Mouse (Mus musculus): ENCODE measurements at regions not wholly inside any gene's neighbourhood (a gene's known extent, or its start where the extent isn't known, plus 50 kb on each side); places are given as distances from the start of the nearest gene placed in this dataset.
A peak's percentile ranks its signal among the peaks of the same experiment; 100 is the strongest.

GRCm38 (mm10) chr14:76747814-76748213 is 191.1 kb upstream of the Serp2 start:
- H3K27me3 ChIP-seq (ENCODE audit: insufficient read depth, low read length), result no peaks in the 10 kb centered on the region
- ATAC-seq, result no peak
- no peaks in the 10 kb centered on the region for H3K36me3 ChIP-seq (ENCODE audit: insufficient read depth)
- TF ChIP-seq CTCF (IDR thresholded peaks at IDR 0.05; ENCODE audit: low read depth), result no peak
- no peak for DNase-seq
- no peaks in the 10 kb centered on the region for H3K9me3 ChIP-seq (ENCODE audit: low read length)
- 95% methylated on average over 5 of the region's 5 CpGs for WGBS
- H3K9ac ChIP-seq, result no peak overlapping the region
- H3K27ac ChIP-seq (ENCODE audit: low read depth, low read length), result no peak overlapping the region
- no peaks in the 10 kb centered on the region for H3K4me1 ChIP-seq (ENCODE audit: insufficient read depth)
- no peak overlapping the region for H3K4me2 ChIP-seq (ENCODE audit: low read depth)
- H3K4me3 ChIP-seq (ENCODE audit: low read depth, low read length), result no peak overlapping the region

GRCm38 (mm10) chr14:76746282-76746681 is 189.6 kb upstream of the Serp2 start:
- no peak for TF ChIP-seq CTCF (IDR thresholded peaks at IDR 0.05; ENCODE audit: low read depth)

GRCm38 (mm10) chr14:76744674-76745433 is 188.2 kb upstream of the Serp2 start:
- Histone ChIP-seq H3K27me3 (ENCODE audit: insufficient read depth, low read length) (no peaks in the 10 kb centered on the region), H3K4me1 (ENCODE audit: insufficient read depth) (no peaks in the 10 kb centered on the region), H3K36me3 (ENCODE audit: insufficient read depth) (no peaks in the 10 kb centered on the region), H3K4me3 (ENCODE audit: low read depth, low read length) (no peak overlapping the region), H3K4me2 (ENCODE audit: low read depth) (no peak overlapping the region), H3K27ac (ENCODE audit: low read depth, low read length) (no peak overlapping the region), H3K9me3 (ENCODE audit: low read length) (no peaks in the 10 kb centered on the region), H3K9ac (no peak overlapping the region)
- WGBS, result 59% methylated on average over 23 of the region's 23 CpGs
- DNase-seq, result peak; percentile 41
- ATAC-seq, result 0 out of 2 replicates have a peak, but pooled peaks have one; percentile 6
- TF ChIP-seq CTCF (IDR thresholded peaks at IDR 0.05; ENCODE audit: low read depth), result no peak

More at GRCm38 (mm10) chr14:76746282-76746681, 189.6 kb upstream of the Serp2 start:
- Histone ChIP-seq H3K4me2 (ENCODE audit: low read depth) (no peak overlapping the region), H3K9ac (no peak overlapping the region), H3K4me3 (ENCODE audit: low read depth, low read length) (no peak overlapping the region), H3K27ac (ENCODE audit: low read depth, low read length) (no peak overlapping the region), H3K4me1 (ENCODE audit: insufficient read depth) (no peaks in the 10 kb centered on the region), H3K9me3 (ENCODE audit: low read length) (no peaks in the 10 kb centered on the region), H3K27me3 (ENCODE audit: insufficient read depth, low read length) (no peaks in the 10 kb centered on the region), H3K36me3 (ENCODE audit: insufficient read depth) (no peaks in the 10 kb centered on the region)
- 83% methylated on average over 10 of the region's 10 CpGs for WGBS
- DNase-seq, result no peak
- ATAC-seq, result no peak

- WGBS, result 82% methylated on average over 5 of the region's 5 CpGs
- TF ChIP-seq CTCF (IDR thresholded peaks at IDR 0.05; ENCODE audit: low read depth), result no peak
- DNase-seq (no peak), ATAC-seq (no peak)
- Histone ChIP-seq H3K4me1 (ENCODE audit: insufficient read depth) (no peaks in the 10 kb centered on the region), H3K9me3 (ENCODE audit: low read length) (no peaks in the 10 kb centered on the region), H3K4me3 (ENCODE audit: low read depth, low read length) (no peak overlapping the region), H3K9ac (no peak overlapping the region), H3K27ac (ENCODE audit: low read depth, low read length) (no peak overlapping the region), H3K4me2 (ENCODE audit: low read depth) (no peak overlapping the region), H3K27me3 (ENCODE audit: insufficient read depth, low read length) (no peaks in the 10 kb centered on the region), H3K36me3 (ENCODE audit: insufficient read depth) (no peaks in the 10 kb centered on the region)
Observed at GRCm38 (mm10) chr14:76742297-76742696, 185.6 kb upstream of the Serp2 start.

GRCm38 (mm10) chr14:76739836-76740597 is 183.3 kb upstream of the Serp2 start:
- Histone ChIP-seq H3K4me2 (ENCODE audit: low read depth) (no peak overlapping the region), H3K9ac (no peak overlapping the region), H3K27ac (ENCODE audit: low read depth, low read length) (peak overlapping the region; percentile 51; the same call in 1 of the 2 replicates), H3K36me3 (ENCODE audit: insufficient read depth) (no peaks in the 10 kb centered on the region), H3K4me1 (ENCODE audit: insufficient read depth) (no peaks in the 10 kb centered on the region), H3K4me3 (ENCODE audit: low read depth, low read length) (no peak overlapping the region), H3K27me3 (ENCODE audit: insufficient read depth, low read length) (no peaks in the 10 kb centered on the region), H3K9me3 (ENCODE audit: low read length) (no peaks in the 10 kb centered on the region)
- TF ChIP-seq CTCF (IDR thresholded peaks at IDR 0.05; ENCODE audit: low read depth), result peak; percentile 76
- ATAC-seq, result peak; percentile 86
- peak; percentile 84 for DNase-seq
- 53% methylated on average over 25 of the region's 25 CpGs for WGBS

- no peak for DNase-seq
- WGBS, result 68% methylated on average over 5 of the region's 5 CpGs
- TF ChIP-seq CTCF (IDR thresholded peaks at IDR 0.05; ENCODE audit: low read depth), result no peak
- H3K4me3 ChIP-seq (ENCODE audit: low read depth, low read length), result no peak overlapping the region
- no peak overlapping the region for H3K4me2 ChIP-seq (ENCODE audit: low read depth)
- H3K9me3 ChIP-seq (ENCODE audit: low read length), result no peaks in the 10 kb centered on the region
- no peaks in the 10 kb centered on the region for H3K36me3 ChIP-seq (ENCODE audit: insufficient read depth)
- 0 out of 2 replicates have a peak overlapping the region, but pooled peaks have one; percentile 5 for H3K27ac ChIP-seq (ENCODE audit: low read depth, low read length)
- 0 out of 2 replicates have a peak, but pooled peaks have one; percentile 21 for ATAC-seq
- no peaks in the 10 kb centered on the region for H3K4me1 ChIP-seq (ENCODE audit: insufficient read depth)
- no peaks in the 10 kb centered on the region for H3K27me3 ChIP-seq (ENCODE audit: insufficient read depth, low read length)
- no peak overlapping the region for H3K9ac ChIP-seq
Observed at GRCm38 (mm10) chr14:76735997-76736396, 179.3 kb upstream of the Serp2 start.

GRCm38 (mm10) chr14:76735107-76735506 is 178.4 kb upstream of the Serp2 start:
- Histone ChIP-seq H3K36me3 (ENCODE audit: insufficient read depth) (no peaks in the 10 kb centered on the region), H3K4me2 (ENCODE audit: low read depth) (no peak overlapping the region), H3K9me3 (ENCODE audit: low read length) (no peaks in the 10 kb centered on the region), H3K9ac (no peak overlapping the region), H3K4me3 (ENCODE audit: low read depth, low read length) (no peak overlapping the region), H3K4me1 (ENCODE audit: insufficient read depth) (no peaks in the 10 kb centered on the region), H3K27ac (ENCODE audit: low read depth, low read length) (no peak overlapping the region), H3K27me3 (ENCODE audit: insufficient read depth, low read length) (no peaks in the 10 kb centered on the region)
- no peak for TF ChIP-seq CTCF (IDR thresholded peaks at IDR 0.05; ENCODE audit: low read depth)
- DNase-seq (peak; percentile 50), ATAC-seq (peak; percentile 69)
- 24% methylated on average over 4 of the region's 4 CpGs for WGBS

Measured in forebrain, postnatal 0 days (tissue).